Mouse (Mus musculus): ENCODE measurements around the gene Gm525.
"Not testable (repeated sequence)": the region's sequence is repeated elsewhere in the genome, so short reads cannot be mapped to it uniquely, and the experiment has no call there.

Gm525 gene

GRCm38 (mm10) chr11:89061362-89061761, 12.3 kb upstream of the Gm525 start:
- no peak for ATAC-seq (ENCODE audit: low TSS enrichment)

- ATAC-seq (ENCODE audit: low TSS enrichment) = no peak
Measured at GRCm38 (mm10) chr11:89064312-89064711, 9.3 kb upstream of the Gm525 start.

- no peak for ATAC-seq (ENCODE audit: low TSS enrichment)
Measured at GRCm38 (mm10) chr11:89065297-89065696, 8.3 kb upstream of the Gm525 start.

- no peak for ATAC-seq (ENCODE audit: low TSS enrichment)
Measured at GRCm38 (mm10) chr11:89066126-89066525, 7.5 kb upstream of the Gm525 start.

- no peak for ATAC-seq (ENCODE audit: low TSS enrichment)
Measured at GRCm38 (mm10) chr11:89066750-89067149, 6.9 kb upstream of the Gm525 start, which contains the start of gene Dgke. Gene Dgke (minus strand): TSS chr11:89066850.

- no peak for ATAC-seq (ENCODE audit: low TSS enrichment)
Measured at GRCm38 (mm10) chr11:89067301-89067822, 6.3 kb upstream of the Gm525 start.

GRCm38 (mm10) chr11:89067871-89068490, 5.7 kb upstream of the Gm525 start:
- no peak for ATAC-seq (ENCODE audit: low TSS enrichment)

GRCm38 (mm10) chr11:89068649-89069048, 5.0 kb upstream of the Gm525 start:
- no peak for ATAC-seq (ENCODE audit: low TSS enrichment)

- ATAC-seq (ENCODE audit: low TSS enrichment) = no peak
Measured at GRCm38 (mm10) chr11:89069303-89069702, 4.3 kb upstream of the Gm525 start.

- ATAC-seq (ENCODE audit: low TSS enrichment) = no peak
Measured at GRCm38 (mm10) chr11:89071522-89071921, 2.1 kb upstream of the Gm525 start.

- peak; percentile 96 for ATAC-seq (ENCODE audit: low TSS enrichment)
Measured at GRCm38 (mm10) chr11:89074783-89075413, 1.3 kb downstream of the Gm525 start.

GRCm38 (mm10) chr11:89076370-89076821, 2.8 kb downstream of the Gm525 start:
- no peak for ATAC-seq (ENCODE audit: low TSS enrichment)

GRCm38 (mm10) chr11:89077601-89078000, 4.0 kb downstream of the Gm525 start:
- ATAC-seq (ENCODE audit: low TSS enrichment) = no peak

GRCm38 (mm10) chr11:89078305-89078704, 4.7 kb downstream of the Gm525 start:
- no peak for ATAC-seq (ENCODE audit: low TSS enrichment)

GRCm38 (mm10) chr11:89078996-89079680, 5.5 kb downstream of the Gm525 start:
- no peak for ATAC-seq (ENCODE audit: low TSS enrichment)

GRCm38 (mm10) chr11:89081906-89082305, 8.3 kb downstream of the Gm525 start:
- not testable (repeated sequence) for ATAC-seq (ENCODE audit: low TSS enrichment)

GRCm38 (mm10) chr11:89082691-89083090, 9.1 kb downstream of the Gm525 start:
- ATAC-seq (ENCODE audit: low TSS enrichment) = not testable (repeated sequence)

GRCm38 (mm10) chr11:89084601-89085000, 11.0 kb downstream of the Gm525 start:
- 0 out of 2 replicates have a peak, but pooled peaks have one; percentile 69 for ATAC-seq (ENCODE audit: low TSS enrichment)

GRCm38 (mm10) chr11:89086208-89086809, 12.7 kb downstream of the Gm525 start:
- 0 out of 2 replicates have a peak, but pooled peaks have one; percentile 34 for ATAC-seq (ENCODE audit: low TSS enrichment)

GRCm38 (mm10) chr11:89088754-89089153, 15.1 kb downstream of the Gm525 start:
- ATAC-seq (ENCODE audit: low TSS enrichment) = no peak

GRCm38 (mm10) chr11:89090359-89090758, 16.7 kb downstream of the Gm525 start:
- not testable (repeated sequence) for ATAC-seq (ENCODE audit: low TSS enrichment)

GRCm38 (mm10) chr11:89092714-89093113, 19.1 kb downstream of the Gm525 start:
- no peak for ATAC-seq (ENCODE audit: low TSS enrichment)
